Mouse (Mus musculus): Measurements from ENCODE around the gene Fgf5. TPM values are rescaled to one million over a fixed set of nuclear protein-coding genes. Genes with fewer than 3 reads are reported as not detected.
A peak's percentile ranks its signal among the peaks of the same experiment; 100 is the strongest.

The Fgf5 gene
- not detected in 2 replicates for total RNA-seq (2017)

DNA sequence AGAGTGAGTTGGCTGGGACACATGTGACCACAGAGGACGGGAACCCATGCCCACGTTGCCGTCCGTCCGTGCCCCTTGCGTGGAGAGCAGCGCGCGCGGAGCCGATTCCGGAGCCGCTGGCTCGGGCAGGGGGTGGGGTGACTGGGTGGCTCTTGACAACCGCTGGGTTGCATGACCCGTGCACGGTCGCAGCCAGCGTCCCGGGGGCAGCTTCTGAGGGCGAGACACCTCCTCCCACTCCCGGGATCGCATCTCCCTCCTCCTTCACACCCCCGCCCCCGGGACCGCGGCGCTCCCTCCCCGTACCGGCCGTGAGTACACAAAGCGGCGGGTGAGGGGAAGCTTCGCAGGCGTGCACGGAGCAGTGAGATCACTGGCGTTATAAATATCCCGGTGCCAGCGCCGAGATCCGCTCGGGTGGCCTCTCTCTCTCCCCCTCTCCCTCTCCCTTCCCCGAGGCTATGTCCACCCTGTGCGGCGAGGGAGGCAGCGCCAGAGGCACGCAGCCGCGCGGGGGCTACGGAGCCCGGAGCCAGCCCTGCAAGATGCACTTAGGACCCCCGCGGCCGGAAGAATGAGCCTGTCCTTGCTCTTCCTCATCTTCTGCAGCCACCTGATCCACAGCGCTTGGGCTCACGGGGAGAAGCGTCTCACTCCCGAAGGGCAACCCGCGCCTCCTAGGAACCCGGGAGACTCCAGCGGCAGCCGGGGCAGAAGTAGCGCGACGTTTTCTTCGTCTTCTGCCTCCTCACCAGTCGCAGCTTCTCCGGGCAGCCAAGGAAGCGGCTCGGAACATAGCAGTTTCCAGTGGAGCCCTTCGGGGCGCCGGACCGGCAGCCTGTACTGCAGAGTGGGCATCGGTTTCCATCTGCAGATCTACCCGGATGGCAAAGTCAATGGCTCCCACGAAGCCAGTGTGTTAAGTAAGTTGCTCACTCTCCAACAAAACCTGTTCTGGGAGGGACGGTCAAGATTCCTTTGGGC, at the start of gene Fgf5:
Gene Fgf5, plus strand, starts transcription at position 347 of the 984 bp plus-strand sequence.
- peak; percentile 42; the same call in 1 of the 2 replicates for ATAC-seq (replicated peaks; ENCODE audit: low read depth, poor library complexity, severe bottlenecking)

DNA sequence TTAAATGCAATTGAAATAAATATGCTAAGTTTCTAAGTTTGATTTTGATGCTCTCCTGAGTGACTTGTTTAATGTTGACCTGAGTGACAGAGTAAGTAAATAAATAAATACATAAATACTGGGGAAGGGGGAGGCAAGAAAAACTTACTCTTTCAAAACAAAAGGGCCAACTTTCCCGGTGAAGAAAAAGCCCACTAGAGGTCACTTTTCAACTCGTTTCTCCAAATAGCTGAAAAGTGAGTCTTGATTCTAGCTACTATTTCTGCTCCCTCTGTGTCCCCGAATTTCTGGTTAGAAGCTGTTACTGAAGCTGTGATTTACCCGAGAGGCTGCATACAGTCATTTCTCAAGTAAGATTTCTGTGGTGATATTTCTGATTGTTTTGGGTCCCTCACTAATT, 41.5 kb upstream of the Fgf5 start:
- ATAC-seq (replicated peaks; ENCODE audit: low read depth, poor library complexity, severe bottlenecking), result no peak

DNA sequence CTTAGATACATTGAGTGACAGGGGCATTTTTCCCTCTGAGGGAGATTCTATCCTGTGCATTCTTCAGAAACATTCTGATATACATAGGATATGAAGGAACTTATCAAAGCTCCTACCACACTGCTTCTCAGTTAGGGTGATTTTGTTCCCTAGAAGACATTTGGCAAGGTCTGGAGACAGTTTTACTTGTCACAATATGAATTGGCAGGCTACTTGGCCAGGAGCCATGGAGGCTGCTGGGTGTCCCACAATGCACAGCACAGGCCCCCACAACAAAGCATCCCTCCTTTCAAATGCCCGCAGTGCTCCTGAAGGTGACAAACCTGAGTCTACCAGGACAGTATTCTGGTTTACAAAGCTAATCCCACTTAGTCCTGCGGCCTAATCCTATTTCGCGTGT, 32.0 kb upstream of the Fgf5 start:
- ATAC-seq (replicated peaks; ENCODE audit: low read depth, poor library complexity, severe bottlenecking), result no peak

DNA sequence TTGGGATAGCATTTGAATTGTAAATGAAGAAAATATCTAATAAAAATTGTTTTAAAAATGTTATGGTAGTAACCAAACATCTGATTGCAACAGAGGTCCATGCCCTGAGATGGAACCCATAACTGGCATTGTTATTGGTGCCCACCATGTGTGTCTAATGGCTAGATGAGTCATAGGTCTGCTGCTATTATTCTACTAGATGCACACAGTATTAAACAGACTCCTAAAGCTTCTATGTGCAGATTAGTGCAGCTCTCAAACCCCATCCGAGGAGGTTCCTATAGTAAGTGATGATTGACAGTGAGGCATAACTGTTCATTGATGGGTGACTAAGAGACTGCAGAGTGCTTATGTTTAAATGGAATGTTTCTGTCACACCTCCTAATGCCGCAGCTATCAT, 27.3 kb upstream of the Fgf5 start:
- ATAC-seq (replicated peaks; ENCODE audit: low read depth, poor library complexity, severe bottlenecking), result no peak

DNA sequence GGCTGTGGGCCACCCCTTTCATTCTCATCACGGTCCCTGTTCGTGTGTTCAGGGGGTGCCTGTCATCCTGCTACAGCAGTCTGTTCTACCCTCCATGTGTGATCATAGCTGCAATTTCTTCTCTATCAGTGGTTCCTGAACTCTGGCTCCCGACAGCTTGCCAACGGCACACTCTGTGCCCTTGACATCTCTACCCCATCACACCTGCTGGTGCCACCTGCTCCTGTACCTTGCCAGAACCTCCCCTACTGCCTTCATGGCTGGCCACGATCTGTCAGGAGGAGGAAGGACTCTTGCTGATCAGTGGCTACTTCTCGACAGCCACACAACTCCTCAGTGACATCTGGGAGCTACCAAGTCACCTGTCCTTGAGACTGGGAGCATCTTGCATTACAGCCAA, 24.5 kb upstream of the Fgf5 start:
- no peak for ATAC-seq (replicated peaks; ENCODE audit: low read depth, poor library complexity, severe bottlenecking)

DNA sequence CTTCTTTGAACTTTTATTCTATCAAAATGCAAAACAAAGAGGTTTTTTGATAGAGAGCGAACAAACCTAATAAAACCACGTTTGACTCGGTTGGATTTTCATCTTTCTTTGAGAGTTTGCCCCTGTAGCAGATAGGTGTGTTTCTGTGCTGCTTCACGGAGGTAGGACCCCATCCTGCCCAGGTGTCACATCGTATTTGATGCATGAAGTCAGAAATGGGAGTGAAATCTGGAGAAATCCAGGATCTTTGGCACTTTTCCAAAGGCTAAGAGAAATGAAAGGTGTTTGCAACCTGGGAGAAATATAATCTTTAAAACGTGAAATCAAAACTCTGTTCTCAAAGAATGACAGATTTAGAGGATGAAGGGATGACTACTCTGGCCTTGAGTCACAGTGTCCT, 15.5 kb upstream of the Fgf5 start:
- ATAC-seq (replicated peaks; ENCODE audit: low read depth, poor library complexity, severe bottlenecking), result no peak

DNA sequence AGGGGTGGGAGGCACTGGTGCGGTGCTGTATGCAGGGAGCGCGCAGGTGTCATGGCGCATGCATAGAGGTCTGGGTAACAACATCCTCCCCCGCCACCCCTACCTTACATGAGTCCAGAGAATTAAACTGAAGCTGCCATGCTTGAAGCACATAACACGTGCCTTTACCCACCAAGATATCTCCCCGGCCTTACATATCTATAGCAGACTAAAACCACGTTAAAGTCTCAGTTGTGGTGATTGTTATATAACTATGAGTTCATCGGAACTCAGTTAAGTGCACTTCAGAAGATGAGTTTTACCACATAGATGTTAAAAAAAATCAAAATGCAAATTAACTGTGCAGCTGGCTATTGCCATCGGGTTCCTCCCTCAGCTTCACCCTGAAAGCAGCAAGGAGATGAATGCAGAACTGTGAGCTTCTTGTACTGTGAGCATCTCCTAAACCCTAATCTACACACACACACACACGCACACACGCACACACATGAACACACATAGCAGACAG, 12.6 kb upstream of the Fgf5 start:
- ATAC-seq (replicated peaks; ENCODE audit: low read depth, poor library complexity, severe bottlenecking), result no peak

DNA sequence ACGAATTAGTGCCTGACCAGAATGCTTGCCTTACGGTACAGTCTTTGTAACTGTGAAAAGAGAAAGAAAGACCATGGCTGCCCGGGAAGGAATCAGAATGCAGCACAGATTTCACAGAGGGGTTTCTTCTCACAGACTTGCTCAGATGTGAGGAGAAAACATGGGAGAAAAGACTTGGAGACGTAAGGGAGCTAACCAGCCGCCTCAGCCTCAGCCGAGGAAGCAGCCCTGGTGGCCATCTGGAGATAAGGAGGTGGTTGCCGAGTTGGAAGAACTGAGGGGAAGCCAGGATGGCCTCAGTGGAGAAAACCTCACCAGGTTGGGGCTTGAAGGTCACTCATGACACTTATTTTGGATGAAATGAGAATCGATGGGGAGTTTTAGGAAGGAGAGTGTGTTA, 8.7 kb upstream of the Fgf5 start:
- ATAC-seq (replicated peaks; ENCODE audit: low read depth, poor library complexity, severe bottlenecking), result no peak

DNA sequence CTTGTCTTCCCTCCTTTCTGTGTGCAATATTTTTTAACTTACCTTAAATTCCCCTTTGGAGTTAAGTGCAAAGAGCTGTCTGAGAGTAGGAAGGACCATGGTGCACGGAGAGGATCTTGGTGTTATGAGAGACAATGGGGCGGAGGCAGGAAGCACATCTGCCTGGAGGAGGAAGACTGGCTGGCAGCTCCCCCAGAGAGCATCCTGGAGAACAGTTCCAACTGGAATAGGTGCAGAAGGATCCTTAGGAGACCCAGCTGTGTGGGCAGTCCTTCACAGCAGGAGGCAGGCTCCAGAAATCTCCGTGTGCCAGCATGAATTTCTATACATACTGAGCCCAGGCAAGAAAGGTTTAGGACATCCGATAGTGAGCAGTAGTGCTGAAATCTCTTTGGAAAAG, 8.0 kb upstream of the Fgf5 start:
- no peak for ATAC-seq (replicated peaks; ENCODE audit: low read depth, poor library complexity, severe bottlenecking)

DNA sequence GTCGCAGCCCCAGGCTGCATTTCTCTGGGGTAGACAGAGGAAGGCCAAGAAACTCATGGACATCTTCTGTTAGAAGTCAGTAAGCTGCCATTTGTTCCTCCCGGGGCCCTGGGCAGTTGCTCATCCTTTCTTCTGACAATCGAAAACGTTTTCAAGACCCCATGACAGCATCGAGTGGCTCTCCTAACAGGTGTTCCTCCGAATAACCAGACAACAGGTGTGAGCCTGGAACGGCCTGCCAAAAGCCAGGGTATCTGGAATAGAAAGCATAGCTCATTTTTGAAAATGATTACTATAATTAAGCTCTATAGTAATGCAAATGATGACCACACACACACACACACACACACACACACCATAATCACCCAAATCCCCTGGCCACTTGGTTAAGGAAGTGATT, 7.2 kb upstream of the Fgf5 start:
- no peak for ATAC-seq (replicated peaks; ENCODE audit: low read depth, poor library complexity, severe bottlenecking)

DNA sequence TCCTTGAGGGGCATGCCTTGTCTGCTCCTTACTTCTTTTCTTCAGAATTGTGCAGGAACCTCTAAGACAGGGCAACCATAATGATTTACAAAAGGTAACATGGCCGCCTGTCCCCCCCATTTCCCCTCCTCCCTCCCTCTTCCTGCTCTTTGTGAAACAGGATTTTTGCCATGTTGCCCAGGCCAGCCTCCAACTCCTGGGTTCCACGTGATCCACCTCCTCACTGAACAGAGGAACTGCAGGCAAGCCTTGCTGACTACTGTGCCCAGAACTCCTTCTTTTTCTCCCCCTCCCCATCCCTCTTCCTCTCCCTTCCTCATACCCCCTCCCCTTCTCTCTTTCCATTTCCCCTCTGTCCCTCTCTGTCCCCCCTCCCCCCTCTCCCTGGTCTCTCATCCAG, 6.5 kb upstream of the Fgf5 start:
- ATAC-seq (replicated peaks; ENCODE audit: low read depth, poor library complexity, severe bottlenecking), result no peak

DNA sequence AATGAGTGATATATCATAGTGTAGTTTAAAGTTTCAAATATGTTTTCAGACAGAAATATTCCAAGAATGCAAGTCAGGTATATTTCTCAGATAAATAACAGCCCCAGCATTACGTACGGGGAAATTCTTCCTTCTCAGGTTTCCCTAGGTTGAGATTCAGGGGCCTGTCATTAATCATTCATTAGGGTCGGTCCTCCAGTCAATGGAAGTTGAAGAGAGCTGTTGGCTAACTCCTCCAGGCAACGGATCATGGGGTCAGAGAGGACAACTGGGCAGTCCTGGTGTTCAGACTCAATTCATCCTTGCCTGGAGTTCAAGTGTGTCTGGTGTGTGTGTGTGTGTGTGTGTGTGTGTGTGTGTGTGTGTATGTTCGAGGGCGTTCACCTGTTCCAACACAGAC, 837 bp upstream of the Fgf5 start:
- no peak for ATAC-seq (replicated peaks; ENCODE audit: low read depth, poor library complexity, severe bottlenecking)

DNA sequence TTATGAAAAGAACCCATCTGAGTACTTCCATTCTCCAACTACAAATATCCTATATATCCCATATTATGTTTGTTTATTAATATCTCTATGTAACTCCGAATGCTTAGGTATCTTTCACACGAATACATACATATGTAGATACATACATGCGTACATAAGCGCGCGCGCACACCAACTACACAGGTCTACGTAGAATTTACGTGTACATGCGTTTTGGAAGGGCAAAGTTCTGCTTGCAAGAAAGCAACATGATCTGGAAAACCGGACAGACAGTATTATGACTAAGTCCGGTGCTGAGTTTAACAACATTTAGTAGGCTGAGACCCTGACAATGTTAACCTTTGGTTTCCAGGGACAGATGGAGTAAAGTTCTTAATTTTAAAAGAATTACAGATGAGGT, 1.2 kb downstream of the Fgf5 start:
- ATAC-seq (replicated peaks; ENCODE audit: low read depth, poor library complexity, severe bottlenecking), result no peak

DNA sequence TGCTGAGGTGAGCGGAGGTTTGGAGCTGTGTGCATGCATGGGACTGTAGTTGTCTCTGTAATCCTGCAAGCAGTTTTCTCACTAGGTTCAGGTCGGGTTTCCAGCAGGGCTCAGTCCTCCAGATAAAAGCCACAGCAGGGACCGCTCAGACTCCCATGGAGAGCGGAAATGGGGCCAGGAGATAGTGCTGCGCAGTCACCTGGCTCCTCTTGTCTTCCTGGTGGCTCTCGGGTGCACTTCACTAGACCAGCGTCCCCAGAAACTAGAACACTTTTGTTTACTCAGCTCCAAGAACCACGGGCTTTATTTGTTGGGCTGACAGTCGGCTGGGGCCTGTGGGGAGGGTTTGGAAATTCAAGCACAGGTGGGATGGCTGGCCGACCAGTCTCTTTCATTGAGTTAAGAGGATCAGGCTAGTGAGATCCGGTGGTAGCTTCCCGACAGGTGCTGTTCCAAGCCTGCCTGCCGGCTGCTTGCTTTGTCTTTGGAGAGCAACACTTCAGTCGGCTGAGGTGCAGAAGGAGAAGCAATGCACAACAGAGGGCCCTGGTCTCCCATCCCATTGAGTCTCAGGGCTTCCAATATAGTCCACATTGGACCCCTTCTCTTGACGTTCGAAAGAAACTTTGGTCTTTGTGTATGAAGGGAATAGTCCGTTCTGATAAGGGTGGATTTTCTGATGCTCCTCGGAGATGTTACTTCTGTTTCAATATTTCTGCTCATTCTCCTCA, 1.9 kb downstream of the Fgf5 start:
- no peak for ATAC-seq (replicated peaks; ENCODE audit: low read depth, poor library complexity, severe bottlenecking)

DNA sequence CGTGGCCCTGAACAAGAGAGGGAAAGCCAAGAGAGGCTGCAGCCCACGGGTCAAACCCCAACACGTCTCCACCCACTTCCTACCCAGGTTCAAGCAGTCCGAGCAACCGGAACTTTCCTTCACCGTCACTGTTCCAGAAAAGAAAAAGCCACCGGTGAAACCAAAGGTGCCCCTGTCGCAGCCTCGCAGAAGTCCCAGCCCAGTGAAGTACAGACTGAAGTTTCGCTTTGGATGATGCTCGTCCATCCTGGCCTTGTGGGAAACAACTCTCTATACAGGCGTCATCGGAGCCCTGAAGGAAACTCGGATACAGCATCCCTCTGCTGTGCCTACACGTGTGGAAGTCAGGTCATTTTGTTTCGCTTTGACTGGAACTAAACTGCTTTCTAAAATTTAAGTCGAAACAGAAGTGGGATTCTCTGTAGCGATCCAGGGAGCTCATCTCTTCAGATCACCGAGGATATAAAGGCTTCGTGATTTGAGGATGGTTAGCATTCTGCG, 21.4 kb downstream of the Fgf5 start:
- no peak for ATAC-seq (replicated peaks; ENCODE audit: low read depth, poor library complexity, severe bottlenecking)

DNA sequence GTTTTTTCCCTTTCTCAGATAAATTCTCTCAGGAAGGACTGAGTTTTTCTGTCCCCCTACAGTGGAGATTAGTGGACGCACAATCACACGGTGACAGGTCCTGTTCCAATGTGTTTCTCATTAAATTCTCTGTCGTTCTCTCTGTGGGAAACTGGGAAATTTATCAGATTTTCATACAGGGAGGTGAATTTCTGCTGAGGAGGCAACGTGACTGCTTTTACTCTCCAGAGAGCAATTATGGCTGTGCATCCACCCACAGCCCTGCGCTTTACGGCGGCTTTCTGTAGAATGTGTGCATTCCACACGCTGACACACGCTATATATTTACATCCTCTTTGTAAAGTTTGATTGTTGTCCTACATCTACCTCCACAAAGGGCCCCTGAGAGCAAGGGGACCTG, 28.0 kb downstream of the Fgf5 start:
- ATAC-seq (replicated peaks; ENCODE audit: low read depth, poor library complexity, severe bottlenecking), result no peak

DNA sequence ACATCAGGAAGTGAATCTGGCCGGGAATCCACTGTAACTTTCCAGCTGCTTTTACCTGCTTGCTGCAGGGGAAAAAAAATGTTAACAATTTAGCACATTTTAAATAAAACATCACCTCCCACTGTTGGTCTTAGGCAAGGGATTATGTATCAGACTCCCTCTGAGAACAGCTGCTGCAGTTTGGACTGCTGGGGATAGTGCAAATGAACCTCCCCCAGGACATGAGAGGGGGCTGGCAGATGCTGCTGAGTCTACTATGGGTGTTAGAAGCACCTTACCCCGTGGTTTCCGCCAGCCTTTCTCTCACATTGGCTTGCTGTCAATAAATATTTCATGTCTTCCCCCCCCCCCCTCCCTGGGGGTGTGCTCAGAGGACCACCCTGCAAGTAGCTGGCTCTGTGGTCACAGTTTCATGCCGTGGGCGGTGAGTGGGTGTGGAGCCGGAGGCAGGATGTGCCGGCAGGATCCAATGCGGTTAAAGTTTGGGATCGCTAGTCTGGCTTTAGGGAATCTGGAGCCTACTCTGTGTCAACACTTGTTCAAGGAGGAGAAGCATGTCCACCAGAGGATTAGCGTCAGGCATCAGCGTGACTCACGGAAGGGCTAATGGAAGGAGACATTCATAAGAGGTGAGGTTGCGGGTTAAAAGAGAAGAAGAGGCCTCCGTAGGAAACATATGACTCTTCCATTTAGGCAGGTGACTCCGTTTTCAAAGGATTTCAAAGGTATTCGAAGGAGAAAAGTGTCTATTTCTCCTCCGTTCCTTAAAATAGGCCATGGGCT, 29.9 kb downstream of the Fgf5 start:
- ATAC-seq (replicated peaks; ENCODE audit: low read depth, poor library complexity, severe bottlenecking), result no peak

DNA sequence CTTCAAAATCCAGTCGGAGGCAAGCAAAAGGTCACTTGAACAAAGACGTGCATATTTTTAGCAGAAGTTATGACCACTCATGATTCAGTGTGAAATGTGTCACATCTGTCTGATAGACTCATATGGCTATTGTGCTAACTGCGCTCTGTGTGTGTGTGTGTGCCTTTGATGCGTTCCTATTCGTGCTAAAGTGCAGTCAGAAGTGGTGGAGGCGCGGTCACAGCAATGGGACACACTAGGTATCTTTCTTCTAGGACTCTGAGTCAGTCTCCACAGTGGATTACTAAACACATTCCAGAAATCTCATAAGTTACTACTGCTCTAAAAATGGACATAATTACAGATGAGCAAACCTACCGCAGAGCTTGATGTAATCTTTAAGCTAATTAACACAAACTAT, 36.7 kb downstream of the Fgf5 start:
- ATAC-seq (replicated peaks; ENCODE audit: low read depth, poor library complexity, severe bottlenecking), result no peak

DNA sequence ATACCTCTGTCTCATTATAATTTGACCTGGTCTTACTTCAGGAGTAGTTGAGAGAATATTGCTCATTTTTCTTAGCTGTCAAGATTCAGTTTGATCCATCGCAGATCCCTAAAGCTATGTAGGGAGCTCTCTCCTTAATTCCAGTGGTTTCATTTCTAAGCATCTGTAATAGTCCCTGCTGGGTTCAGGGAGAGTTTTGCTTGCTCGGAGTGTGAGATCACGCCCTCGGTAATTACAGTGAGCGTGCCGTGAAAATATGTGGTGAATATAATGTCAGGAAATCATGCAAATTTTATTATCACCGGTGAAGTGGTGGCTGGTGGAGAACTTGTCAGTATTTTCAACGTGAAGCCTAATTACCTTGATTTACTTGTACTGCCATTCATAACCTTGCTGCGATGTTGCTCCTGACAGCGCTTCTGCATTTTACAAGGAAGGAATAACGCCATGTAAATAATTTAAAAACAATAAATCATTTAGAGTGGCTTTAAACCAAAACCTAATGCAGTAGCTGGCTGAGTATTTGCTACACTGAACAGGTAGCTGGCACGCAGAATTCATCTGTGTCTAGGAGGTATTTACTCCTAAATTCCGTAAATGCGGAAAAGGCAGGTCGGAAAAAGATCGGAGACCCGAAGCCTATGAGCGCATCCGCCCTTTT, 38.5 kb downstream of the Fgf5 start:
- no peak for ATAC-seq (replicated peaks; ENCODE audit: low read depth, poor library complexity, severe bottlenecking)
